Mouse (Mus musculus) ES-E14 (cell line): ENCODE results near the gene Ebi3. TPM values are rescaled to one million over a fixed set of nuclear protein-coding genes. Genes with fewer than 3 reads are reported as not detected.

ENCODE experiments used
- DNase-seq: peaks from one replicate; pipeline ENCODE4 v3.0.0-alpha.2; 2013; ENCODE audit warnings: low read depth, low spot score
- H3K27ac ChIP-seq: 2 replicates; pipeline ENCODE4 v1.5.1; 2012; ENCODE audit warnings: low read depth, mild to moderate bottlenecking, low read length, moderate library complexity, mixed read lengths; ENCODE audit not compliant: poor library complexity, insufficient read depth, severe bottlenecking
- H3K36me3 ChIP-seq: 2 replicates; pipeline ENCODE4 v1.6.1; 2012; ENCODE audit warnings: mild to moderate bottlenecking, low read length, moderate library complexity, mixed read lengths; ENCODE audit not compliant: control insufficient read depth, poor library complexity, insufficient read depth, severe bottlenecking
- H3K4me1 ChIP-seq, 2 experiments: fragments of 150-350 bp in 1 of 2; sonication (generic) in 1 of 2; 2 replicates each; pipeline ENCODE4 v1.6.1; 2012; ENCODE audit warnings: low read length in 2 of 2, mild to moderate bottlenecking in 1 of 2, mixed read lengths in 1 of 2; ENCODE audit not compliant: control insufficient read depth in 2 of 2, insufficient read depth in 2 of 2, poor library complexity in 1 of 2
- H3K4me3 ChIP-seq, 2 experiments: fragments of 150-350 bp in 1 of 2; sonication (generic) in 1 of 2; 2 replicates each; pipeline ENCODE4 v1.5.1; 2012; ENCODE audit warnings: low read length in 2 of 2, low read depth in 1 of 2, mild to moderate bottlenecking in 1 of 2, mixed read lengths in 1 of 2; ENCODE audit not compliant: insufficient read depth in 1 of 2, poor library complexity in 1 of 2, severe bottlenecking in 1 of 2
- H3K9ac ChIP-seq: 2 replicates; pipeline ENCODE4 v1.6.1; 2012; ENCODE audit warnings: low read depth, mild to moderate bottlenecking, low read length, mixed read lengths; ENCODE audit not compliant: poor library complexity, insufficient read depth, severe bottlenecking
- H3K9me3 ChIP-seq: fragments of 150-350 bp; sonication (generic); 2 replicates; pipeline ENCODE4 v1.6.1; 2012; ENCODE audit warnings: low read depth, mild to moderate bottlenecking, low read length; ENCODE audit not compliant: control insufficient read depth, insufficient read depth
- CHD2 ChIP-seq: IDR thresholded peaks from 2 replicates; pipeline ENCODE4 v1.6.1; 2014; ENCODE audit warnings: mild to moderate bottlenecking, low read depth, low read length, inconsistent platforms
- HCFC1 ChIP-seq: IDR thresholded peaks from 2 replicates; pipeline ENCODE4 v1.6.1; 2012; ENCODE audit warnings: low read length, inconsistent platforms, borderline replicate concordance; ENCODE audit not compliant: insufficient read depth
- MAFK ChIP-seq: IDR thresholded peaks from 2 replicates; pipeline ENCODE4 v1.6.1; 2014; ENCODE audit warnings: mild to moderate bottlenecking, low read depth, low read length, inconsistent platforms; ENCODE audit not compliant: insufficient read depth
- ZC3H11A ChIP-seq: IDR thresholded peaks from 2 replicates; pipeline ENCODE4 v1.6.1; 2012; ENCODE audit warnings: low read depth, mild to moderate bottlenecking, inconsistent platforms, low read length, borderline replicate concordance
- ZNF384 ChIP-seq: IDR thresholded peaks from 2 replicates; pipeline ENCODE4 v1.6.1; 2012; ENCODE audit warnings: low read depth, low read length, inconsistent platforms
- in situ Hi-C, 2 experiments: fragments of 600-800 bp; cut with MboI; formaldehyde crosslinking; loops; one replicate each; pipeline ENCODE4 v1.15.1; 2025; ENCODE audit warnings: low sequenced_read_pairs in 2 of 2, inconsistent platforms in 1 of 2; ENCODE audit not compliant: unreplicated experiment in 2 of 2
- total RNA-seq: library from RNA; depleted of rRNA; stranded (reverse); fragments of 300-350 nt; gene quantifications from 2 replicates; pipeline ENCODE4 v1.2.3, GENCODE M21; 2012

Gene Ebi3
- total RNA-seq, 1 experiment, result 0.49 TPM

- Histone ChIP-seq H3K36me3 (peaks cover 28% of the 10 kb centered on the region), H3K9ac (no peak overlapping the region), H3K9me3 (no peaks in the 10 kb centered on the region), H3K27ac (no peak overlapping the region), H3K4me1 (peaks cover 0 to 9% of the 10 kb centered on the region in 2 experiments; a peak in 2 of 4 replicates), H3K4me3 (no peak overlapping the region)
- no peak for TF ChIP-seq MAFK
- DNase-seq, result no peak
- in situ Hi-C loops, result no loop called here
Measured at GRCm38 (mm10) chr17:55964996-55965395, 12.6 kb downstream of the Ebi3 start.

- H3K9ac ChIP-seq, result no peak overlapping the region
- no peak for DNase-seq
- peaks cover 20% of the 10 kb centered on the region for H3K36me3 ChIP-seq
- H3K4me1 ChIP-seq, result peaks cover 0 to 20% of the 10 kb centered on the region in 2 experiments; a peak in 2 of 4 replicates
- no peak overlapping the region for H3K27ac ChIP-seq
- H3K4me3 ChIP-seq, result no peak overlapping the region
- TF ChIP-seq CHD2 (no peak), MAFK (no peak), HCFC1 (no peak), ZNF384 (no peak), ZC3H11A (no peak)
- in situ Hi-C loops, result no loop called here
- no peaks in the 10 kb centered on the region for H3K9me3 ChIP-seq
Measured at GRCm38 (mm10) chr17:55967186-55967585, 14.7 kb downstream of the Ebi3 start.

- DNase-seq, result no peak
- Histone ChIP-seq H3K27ac (no peak overlapping the region), H3K9me3 (no peaks in the 10 kb centered on the region), H3K4me3 (no peak overlapping the region), H3K9ac (no peak overlapping the region), H3K36me3 (peaks cover 18% of the 10 kb centered on the region; the same call in 1 of the 2 replicates), H3K4me1 (peaks cover 0 to 18% of the 10 kb centered on the region in 2 experiments; a peak in 2 of 4 replicates)
- TF ChIP-seq ZC3H11A (no peak), ZNF384 (no peak), MAFK (no peak), HCFC1 (no peak), CHD2 (no peak)
- in situ Hi-C loops, result no loop called here
Measured at GRCm38 (mm10) chr17:55968210-55968609, 15.8 kb downstream of the Ebi3 start.

- H3K4me1 ChIP-seq, result peaks cover 0 to 16% of the 10 kb centered on the region in 2 experiments; a peak in 1 of 4 replicates
- no peak overlapping the region for H3K4me3 ChIP-seq
- H3K9ac ChIP-seq, result no peak overlapping the region
- in situ Hi-C loops, result no loop called here
- no peak for TF ChIP-seq ZNF384
- no peak for TF ChIP-seq ZC3H11A
- no peak for TF ChIP-seq MAFK
- TF ChIP-seq CHD2, result no peak
- TF ChIP-seq HCFC1, result no peak
- no peaks in the 10 kb centered on the region for H3K9me3 ChIP-seq
- no peak overlapping the region for H3K27ac ChIP-seq
- no peak for DNase-seq
- peaks cover 16% of the 10 kb centered on the region; the same call in 1 of the 2 replicates for H3K36me3 ChIP-seq
Measured at GRCm38 (mm10) chr17:55969560-55969959, 17.1 kb downstream of the Ebi3 start.
